Mouse (Mus musculus) right cerebral cortex, postnatal 25 days (tissue): Measurements from ENCODE around the gene 2310050C09Rik.

Source experiments
- DNase-seq: peaks from one replicate; pipeline ENCODE4 v3.0.0; 2022

2310050C09Rik gene

DNA sequence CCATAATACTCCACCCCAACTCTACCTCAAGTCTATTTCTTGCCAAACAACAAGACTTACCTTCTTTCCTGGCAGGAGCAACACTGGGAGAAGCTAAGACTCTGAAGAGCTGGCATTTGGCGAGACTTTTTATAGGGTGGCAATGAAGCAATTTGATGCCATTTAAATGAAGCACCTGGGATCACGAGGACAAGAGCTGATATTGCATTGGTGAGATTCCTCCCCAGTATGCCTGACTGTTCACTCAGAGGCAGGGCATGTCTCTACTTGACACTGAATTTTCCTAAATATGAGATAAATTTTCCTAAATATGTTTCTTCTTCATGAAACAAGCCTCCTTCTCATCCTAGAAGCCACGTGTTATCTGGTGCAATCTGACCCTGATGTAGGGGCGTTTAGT lies at the start of gene 2310050C09Rik:
Gene 2310050C09Rik, minus strand, starts transcription at position 101 of the 400 bp plus-strand sequence.
- DNase-seq, result no peak

DNA sequence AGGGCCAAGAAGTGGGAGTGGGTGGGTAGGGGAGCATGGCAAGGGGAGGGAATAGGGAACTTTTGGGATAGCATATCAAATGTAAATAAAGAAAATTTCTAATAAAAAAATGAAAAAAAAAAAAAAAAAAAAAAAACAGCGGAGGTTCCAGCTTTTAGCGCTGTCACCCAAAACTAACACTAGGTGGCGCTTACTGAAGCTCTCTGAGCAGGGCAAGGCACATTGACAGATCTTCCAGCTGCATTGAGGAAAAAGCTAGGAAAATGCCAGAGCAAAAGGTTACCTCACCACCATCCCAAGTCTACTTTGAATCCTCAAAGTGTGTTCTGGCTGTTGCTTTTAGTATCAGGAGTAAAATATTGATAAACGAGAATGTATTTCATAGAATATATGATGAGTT lies 37.6 kb upstream of the 2310050C09Rik start:
- no peak for DNase-seq

DNA sequence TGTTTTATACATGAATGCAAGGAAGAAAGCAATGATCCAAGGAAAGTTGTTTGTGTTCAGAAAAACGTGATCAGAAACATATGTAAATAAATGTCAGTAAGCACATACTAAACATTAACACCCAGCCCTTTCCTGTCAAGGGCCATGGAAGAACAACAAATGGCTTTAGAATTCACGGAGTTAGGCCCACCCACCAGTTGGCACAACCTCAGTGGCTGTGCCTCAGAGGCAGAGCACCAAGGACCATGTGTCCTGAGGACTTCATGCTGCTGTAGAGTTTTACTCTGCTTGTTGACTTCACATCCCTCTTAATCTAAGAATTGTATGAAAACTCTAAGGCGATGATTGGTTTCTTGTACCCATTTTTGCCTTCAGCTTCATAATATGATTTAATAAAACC lies 35.2 kb upstream of the 2310050C09Rik start:
- no peak for DNase-seq

DNA sequence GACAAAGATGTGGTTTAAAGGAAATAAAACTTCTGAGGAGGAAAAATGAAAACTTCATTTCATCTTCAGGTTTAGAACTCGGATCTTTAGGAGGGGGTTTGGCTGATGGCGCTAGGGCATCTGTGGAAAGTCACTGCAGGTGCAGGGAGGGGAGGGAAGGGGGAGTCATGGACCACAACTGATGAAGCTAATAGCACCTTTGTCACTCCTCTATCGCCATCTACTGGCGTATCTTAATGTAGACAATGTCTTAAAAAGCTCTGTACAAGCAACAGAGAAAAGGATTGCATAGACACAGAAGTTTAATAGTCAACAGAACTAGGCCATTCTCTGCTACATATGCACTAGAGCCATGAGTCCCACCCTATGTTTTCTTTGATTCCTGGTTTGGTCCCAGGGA lies 33.6 kb upstream of the 2310050C09Rik start:
- no peak for DNase-seq

DNA sequence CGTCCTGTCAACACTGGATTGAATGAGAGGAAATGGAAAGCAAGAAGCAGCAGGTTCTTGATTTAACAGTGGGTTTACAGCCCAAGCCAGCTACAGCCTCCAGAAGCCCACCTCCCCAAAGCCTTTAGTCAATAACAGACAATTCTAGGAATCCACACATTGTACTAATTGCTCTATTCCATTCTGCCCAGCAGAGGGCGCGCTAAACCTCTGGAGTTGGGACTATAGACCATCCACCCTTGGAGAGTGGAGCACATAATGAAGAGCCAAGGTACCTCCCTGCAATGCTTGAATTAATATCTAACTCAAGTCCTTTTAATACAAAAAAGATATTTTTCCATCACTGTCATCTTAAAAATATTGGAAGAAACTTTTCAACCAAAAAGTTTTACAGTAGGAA lies 33.0 kb upstream of the 2310050C09Rik start:
- no peak for DNase-seq

DNA sequence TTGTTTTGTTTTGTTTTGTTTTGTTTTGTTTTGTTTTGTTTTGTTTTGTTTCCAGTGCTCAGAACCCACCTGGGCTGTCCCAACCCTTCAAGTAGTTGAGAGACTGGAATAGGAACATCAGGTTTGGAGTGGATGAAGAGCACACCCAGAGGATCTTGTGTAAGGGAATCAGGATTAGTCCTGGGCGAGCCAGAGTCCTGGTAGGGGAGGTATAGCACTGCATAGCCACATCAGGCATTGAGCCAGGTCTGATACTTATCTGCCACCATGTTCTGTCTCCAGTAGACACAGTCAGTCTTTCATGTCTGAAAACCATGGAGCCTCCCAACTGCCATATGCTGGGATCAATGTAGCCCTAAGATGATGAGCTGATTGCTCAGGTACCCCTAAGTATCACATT lies 24.5 kb upstream of the 2310050C09Rik start:
- no peak for DNase-seq

DNA sequence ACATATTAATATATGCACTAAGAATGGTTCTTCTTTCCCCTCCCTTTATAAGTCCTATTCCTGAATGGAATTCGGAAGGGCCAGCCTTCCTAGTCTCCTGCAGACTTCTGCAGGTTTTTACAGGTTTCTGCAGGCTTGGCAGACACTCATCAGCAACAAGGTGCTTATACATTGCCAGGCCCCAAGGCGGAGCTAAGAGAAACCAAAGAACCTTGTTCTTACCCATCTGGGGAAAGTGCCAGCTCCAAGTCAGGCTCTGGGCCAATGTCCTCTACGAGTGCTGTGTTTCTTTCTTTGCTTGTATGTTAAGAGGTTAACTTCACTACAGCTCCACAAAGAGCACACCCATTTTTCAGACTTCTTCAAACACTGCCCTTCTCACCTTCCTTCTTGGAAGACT lies 24.0 kb upstream of the 2310050C09Rik start:
- DNase-seq, result no peak

DNA sequence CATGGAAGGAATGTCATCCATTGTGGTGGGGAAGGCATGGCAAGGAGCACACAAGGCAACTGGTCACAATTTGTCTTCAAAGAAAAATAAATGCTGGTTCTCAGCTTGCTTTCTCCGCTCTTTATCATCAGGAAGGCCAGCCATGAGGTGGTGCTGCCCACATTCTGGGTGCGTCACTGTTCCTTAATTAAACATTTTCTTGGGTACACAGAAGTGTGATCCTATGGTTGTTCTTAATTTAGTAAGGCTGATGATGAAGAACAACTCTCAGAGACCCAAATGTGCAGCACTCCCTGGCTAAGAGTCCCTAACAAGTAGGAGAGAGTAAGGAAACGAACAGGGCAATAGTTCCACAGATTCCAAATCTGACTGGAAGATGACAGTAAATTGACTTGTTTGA lies 4.2 kb upstream of the 2310050C09Rik start:
- no peak for DNase-seq

DNA sequence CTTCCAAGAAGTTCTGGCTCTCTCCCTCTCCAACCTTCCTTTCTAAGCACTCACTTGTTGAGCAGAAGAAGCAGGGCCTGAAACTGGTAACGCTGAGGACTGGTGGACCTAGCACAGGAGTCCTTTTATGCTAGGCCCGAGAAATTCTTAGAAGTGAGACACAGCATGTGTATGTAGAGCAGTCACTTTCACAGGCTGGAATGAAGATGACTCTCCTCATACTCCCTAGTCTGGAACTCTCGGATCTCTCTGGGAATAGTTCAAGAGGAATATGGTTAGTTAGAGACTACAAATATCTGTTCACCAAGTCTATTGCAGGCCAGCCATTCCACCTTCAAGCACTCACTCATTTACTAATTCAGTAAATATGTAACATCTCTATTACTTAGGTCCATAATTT lies 18.8 kb downstream of the 2310050C09Rik start, which contains the start of gene Lce1l:
Gene Lce1l, minus strand, starts transcription at position 101 of the 400 bp plus-strand sequence.
- no peak for DNase-seq

DNA sequence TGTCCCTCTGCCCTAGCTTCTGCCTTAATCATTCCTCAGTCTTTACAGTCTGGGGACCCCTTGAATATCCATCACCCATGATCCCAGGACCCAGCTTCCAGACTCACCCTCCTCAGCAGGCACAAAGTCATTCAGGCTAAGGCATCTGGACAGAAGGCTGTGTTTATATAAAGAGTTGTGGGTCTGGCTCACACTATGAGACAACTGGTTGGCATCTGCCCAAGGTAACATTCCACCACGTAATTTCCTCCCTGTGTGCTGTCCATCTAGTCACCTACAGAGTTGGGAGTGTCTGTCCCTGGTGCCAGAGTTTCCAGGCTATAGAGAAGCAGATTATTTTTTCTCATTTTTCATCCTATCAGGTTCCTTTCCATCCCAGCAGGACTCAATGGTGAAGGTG lies 42.9 kb downstream of the 2310050C09Rik start, which contains the start of gene Kprp:
Gene Kprp, minus strand, starts transcription at position 140 of the 400 bp plus-strand sequence.
- no peak for DNase-seq

DNA sequence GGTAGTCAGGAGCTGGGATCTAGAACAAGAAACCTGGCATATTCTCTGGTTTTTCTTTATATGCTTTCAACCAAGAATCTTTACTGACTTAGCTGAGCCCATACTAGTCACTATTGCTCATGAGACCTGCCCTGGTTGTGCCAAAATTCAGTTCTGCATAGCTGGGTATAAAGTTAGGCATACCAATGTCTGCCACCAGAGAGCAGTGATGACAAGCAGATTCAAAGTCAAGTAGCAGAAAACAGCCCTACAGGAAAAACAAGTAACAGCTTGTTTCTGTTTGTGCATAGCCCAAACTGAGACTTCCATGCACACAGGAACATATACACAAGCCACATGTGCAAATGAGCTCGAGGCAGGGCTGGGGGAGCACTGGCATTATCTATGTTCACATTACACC lies 44.2 kb downstream of the 2310050C09Rik start:
- no peak for DNase-seq
